Mouse (Mus musculus): Measurements from ENCODE around the gene Timmdc1. TPM values are rescaled to one million over a fixed set of nuclear protein-coding genes. Genes with fewer than 3 reads are reported as not detected.
A peak's percentile ranks its signal among the peaks of the same experiment; 100 is the strongest.

The Timmdc1 gene
- total RNA-seq, 2 experiments from 2014 or later, result 32.2 to 33.4 TPM

GRCm38 (mm10) chr16:38538716-38539380 is 16.4 kb upstream of the Timmdc1 start:
- intact Hi-C loops (cut with DNase I), result loop anchor here (5.0 kb wide), 1 partner anchor 513 kb away; no protein-coding TSS in a partner anchor
- no peak for TF ChIP-seq CTCF (IDR thresholded peaks at IDR 0.05)
- H3K4me3 ChIP-seq, result no peak overlapping the region
- H3K27ac ChIP-seq, result no peak overlapping the region
- DNase-seq (ENCODE audit: extremely low spot score in 1 of 2, low spot score in 2 of 2), result no peak

- Histone ChIP-seq H3K4me3 (no peak overlapping the region), H3K27ac (no peak overlapping the region)
- DNase-seq (ENCODE audit: extremely low spot score in 1 of 2, low spot score in 2 of 2), result peak; percentile 74 to 78
- intact Hi-C loops (cut with DNase I), result loop anchor here (1.0 to 5.0 kb wide), 3 partner anchors 193 to 516 kb away; no protein-coding TSS in a partner anchor
- peak; percentile 89 for TF ChIP-seq CTCF (IDR thresholded peaks at IDR 0.05)
Measured at GRCm38 (mm10) chr16:38536544-38537146, 14.2 kb upstream of the Timmdc1 start.

GRCm38 (mm10) chr16:38526264-38526663 is 3.8 kb upstream of the Timmdc1 start:
- intact Hi-C loops (cut with DNase I), result no loop called here
- H3K27ac ChIP-seq, result no peak overlapping the region
- TF ChIP-seq CTCF (IDR thresholded peaks at IDR 0.05), result no peak
- no peak overlapping the region for H3K4me3 ChIP-seq
- DNase-seq (ENCODE audit: extremely low spot score in 1 of 2, low spot score in 2 of 2), result no peak

GRCm38 (mm10) chr16:38521211-38521987 is 1.1 kb downstream of the Timmdc1 start:
- Histone ChIP-seq H3K27ac (no peak overlapping the region), H3K4me3 (peak overlapping the region; percentile 67)
- no peak for DNase-seq (ENCODE audit: extremely low spot score in 1 of 2, low spot score in 2 of 2)
- intact Hi-C loops (cut with DNase I), result no loop called here
- TF ChIP-seq CTCF (IDR thresholded peaks at IDR 0.05), result no peak

GRCm38 (mm10) chr16:38519140-38519539 is 3.3 kb downstream of the Timmdc1 start:
- no peak for DNase-seq (ENCODE audit: extremely low spot score in 1 of 2, low spot score in 2 of 2)

GRCm38 (mm10) chr16:38510846-38511245 is 11.6 kb downstream of the Timmdc1 start:
- no peak for DNase-seq (ENCODE audit: extremely low spot score in 1 of 2, low spot score in 2 of 2)
- TF ChIP-seq CTCF (IDR thresholded peaks at IDR 0.05), result no peak
- H3K4me3 ChIP-seq, result no peak overlapping the region
- intact Hi-C loops (cut with DNase I), result no loop called here
- no peak overlapping the region for H3K27ac ChIP-seq

More at GRCm38 (mm10) chr16:38519140-38519539, 3.3 kb downstream of the Timmdc1 start:
- no peak for TF ChIP-seq CTCF (IDR thresholded peaks at IDR 0.05)
- Histone ChIP-seq H3K27ac (no peak overlapping the region), H3K4me3 (no peak overlapping the region)
- intact Hi-C loops (cut with DNase I), result no loop called here

GRCm38 (mm10) chr16:38506041-38506634 is 16.3 kb downstream of the Timmdc1 start:
- peak; percentile 49 to 65 for DNase-seq (ENCODE audit: extremely low spot score in 1 of 2, low spot score in 2 of 2)
- no peak overlapping the region for H3K27ac ChIP-seq
- intact Hi-C loops (cut with DNase I), result loop anchor here (2.0 to 5.0 kb wide), 3 partner anchors 159 to 819 kb away; partner anchors contain the start of genes Cox17, Gm21987 and Nr1i2
- peak; percentile 98 for TF ChIP-seq CTCF (IDR thresholded peaks at IDR 0.05)
- no peak overlapping the region for H3K4me3 ChIP-seq

- intact Hi-C loops (cut with DNase I), result no loop called here
- DNase-seq (ENCODE audit: extremely low spot score in 1 of 2, low spot score in 2 of 2), result no peak
- no peak overlapping the region for H3K4me3 ChIP-seq
- TF ChIP-seq CTCF (IDR thresholded peaks at IDR 0.05), result no peak
- H3K27ac ChIP-seq, result no peak overlapping the region
Measured at GRCm38 (mm10) chr16:38503528-38503927, 18.9 kb downstream of the Timmdc1 start.

- intact Hi-C loops (cut with DNase I), result no loop called here
- Histone ChIP-seq H3K4me3 (no peak overlapping the region), H3K27ac (no peak overlapping the region)
- DNase-seq (ENCODE audit: extremely low spot score in 1 of 2, low spot score in 2 of 2), result no peak
- TF ChIP-seq CTCF (IDR thresholded peaks at IDR 0.05), result no peak
Measured at GRCm38 (mm10) chr16:38502469-38502868, 20.0 kb downstream of the Timmdc1 start.

- Histone ChIP-seq H3K27ac (no peak overlapping the region), H3K4me3 (no peak overlapping the region)
- DNase-seq (ENCODE audit: extremely low spot score in 1 of 2, low spot score in 2 of 2), result no peak
- intact Hi-C loops (cut with DNase I), result no loop called here
- no peak for TF ChIP-seq CTCF (IDR thresholded peaks at IDR 0.05)
Measured at GRCm38 (mm10) chr16:38496604-38497140, 25.8 kb downstream of the Timmdc1 start.

- Histone ChIP-seq H3K4me3 (no peak overlapping the region), H3K27ac (no peak overlapping the region)
- no peak for DNase-seq (ENCODE audit: extremely low spot score in 1 of 2, low spot score in 2 of 2)
- TF ChIP-seq CTCF (IDR thresholded peaks at IDR 0.05), result peak; percentile 31
- intact Hi-C loops (cut with DNase I), result no loop called here
Measured at GRCm38 (mm10) chr16:38493890-38494289, 28.6 kb downstream of the Timmdc1 start.

Measured in left cerebral cortex, adult 2 months (tissue).